In genomic region chr19:41577576-41577975, GRCm38 (mm10) we compare ENCODE assay signal across 22 mouse cellular contexts. TPM values are rescaled to one million over a fixed set of nuclear protein-coding genes. Genes with fewer than 3 reads are reported as not detected.
A peak's percentile ranks its signal among the peaks of the same experiment; 100 is the strongest.
DNase-seq lines count a peak whose midpoint lies in the region; ATAC-seq and TF ChIP-seq lines count a peak whose summit lies in the region.
"Had no signal": no experiment of that assay in that cellular context is flagged by ENCODE, and none has a peak within 500 bp of the region (broad histone marks: within the 10 kb centered on the region; RNA-seq: fewer than 3 reads in every experiment).

No protein-coding gene starts in this region.

- H3K27ac ChIP-seq in liver, adult 2 months (replicated peaks; ENCODE audit: insufficient read depth, low read depth, low read length) = peak overlapping the region; percentile 33; the same call in 1 of the 2 replicates
- peak overlapping the region; percentile 54; the same call in 1 of the 2 replicates for H3K27ac ChIP-seq in intestine, embryonic 15.5 days
- H3K27ac ChIP-seq in stomach, embryonic 15.5 days = peak overlapping the region; percentile 40; the same call in 1 of the 2 replicates
- H3K27ac ChIP-seq: embryonic facial prominence, embryonic 10.5 days; forebrain, embryonic 13.5 days; heart, adult 2 months; hindbrain, embryonic 10.5 days had no signal

- peak; percentile 89 for ATAC-seq in intestine, embryonic 15.5 days
- peak; percentile 56 for ATAC-seq in stomach, embryonic 15.5 days (ENCODE audit: insufficient read depth, low FRiP score, low read depth)
- ATAC-seq: activated CD4-positive, CD25-positive, alpha-beta regulatory T cell, adult 4 months; forebrain, embryonic 13.5 days; forebrain, postnatal 0 days; Patski had no signal

- no peaks in the 10 kb centered on the region for H3K27me3 ChIP-seq in liver, adult 2 months (ENCODE audit: control insufficient read depth, insufficient read depth, low read length)
- H3K27me3 ChIP-seq in intestine, embryonic 15.5 days (replicated peaks) = no peaks in the 10 kb centered on the region
- no peaks in the 10 kb centered on the region for H3K27me3 ChIP-seq in stomach, embryonic 15.5 days (replicated peaks)
- H3K27me3 ChIP-seq: CH12.LX; forebrain, embryonic 13.5 days; heart, embryonic 12.5 days; Patski had no signal

- no peaks in the 10 kb centered on the region for H3K9me3 ChIP-seq in intestine, embryonic 15.5 days
- H3K9me3 ChIP-seq in stomach, embryonic 15.5 days = no peaks in the 10 kb centered on the region
- H3K9me3 ChIP-seq: embryonic facial prominence, embryonic 10.5 days; forebrain, embryonic 13.5 days; heart, embryonic 12.5 days; hindbrain, embryonic 10.5 days had no signal

- TF ChIP-seq CTCF in liver, adult 2 months (IDR thresholded peaks at IDR 0.05; ENCODE audit: low read depth, low read length) = no peak

- peaks cover 3% of the 10 kb centered on the region for H3K36me3 ChIP-seq in liver, adult 2 months (ENCODE audit: control insufficient read depth, insufficient read depth, low read length)
- H3K36me3 ChIP-seq in intestine, embryonic 15.5 days = peaks cover 4% of the 10 kb centered on the region
- H3K36me3 ChIP-seq in stomach, embryonic 15.5 days = peaks cover 8% of the 10 kb centered on the region; the same call in 1 of the 2 replicates

- DNase-seq in liver, adult 2 months (ENCODE audit: extremely low read depth, low read depth, low spot score) = peak; percentile 84
- no peak for DNase-seq in liver
- peak; percentile 68 for DNase-seq in large intestine, adult 2 months (ENCODE audit: low read depth, low spot score)
- no peak for DNase-seq in urinary bladder, postnatal 14 days (ENCODE audit: low spot score)
- no peak for DNase-seq in lung, postnatal 4 days
- DNase-seq in left cerebral cortex, postnatal 36 days (ENCODE audit: low spot score in 2 of 2) = no peak
- DNase-seq: adrenal gland, adult 2 months; adrenal gland, postnatal 25 days; cerebellum, adult 2 months; cerebellum, postnatal 10 days; forebrain, postnatal 0 days; gastrocnemius, postnatal 14 days; heart, adult 2 months had no signal

- no peak overlapping the region for H3K9ac ChIP-seq in liver, adult 2 months (ENCODE audit: low read depth, low read length)
- no peak overlapping the region for H3K9ac ChIP-seq in intestine, embryonic 15.5 days
- H3K9ac ChIP-seq in stomach, embryonic 15.5 days = no peak overlapping the region
- H3K9ac ChIP-seq: forebrain, embryonic 13.5 days; forebrain, postnatal 0 days; heart, embryonic 12.5 days had no signal

- H3K4me2 ChIP-seq in intestine, embryonic 15.5 days (replicated peaks) = 0 out of 2 replicates have a peak overlapping the region, but pooled peaks have one; percentile 22
- H3K4me2 ChIP-seq in stomach, embryonic 15.5 days = no peak overlapping the region
- H3K4me2 ChIP-seq: forebrain, embryonic 13.5 days; heart, embryonic 12.5 days had no signal

- no peak overlapping the region for H3K4me3 ChIP-seq in liver, adult 2 months (ENCODE audit: insufficient read depth, low read depth, low read length)
- no peak overlapping the region for H3K4me3 ChIP-seq in intestine, embryonic 15.5 days (replicated peaks)
- H3K4me3 ChIP-seq in stomach, embryonic 15.5 days (replicated peaks) = no peak overlapping the region
- H3K4me3 ChIP-seq: embryonic facial prominence, embryonic 10.5 days; forebrain, embryonic 13.5 days; heart, adult 2 months; heart, embryonic 12.5 days; hindbrain, embryonic 10.5 days had no signal

- H3K79me2 ChIP-seq in liver, adult 2 months (ENCODE audit: control insufficient read depth, insufficient read depth, low read length) = no peaks in the 10 kb centered on the region

- no peak for TF ChIP-seq POLR2A in liver, adult 2 months (IDR thresholded peaks at IDR 0.05; ENCODE audit: extremely low read depth, insufficient read depth, low read length)

- peaks cover 16% of the 10 kb centered on the region for H3K4me1 ChIP-seq in liver, adult 2 months (ENCODE audit: control insufficient read depth, insufficient read depth, low read length)
- H3K4me1 ChIP-seq in intestine, embryonic 15.5 days (replicated peaks) = no peaks in the 10 kb centered on the region; the same call in 1 of the 2 replicates
- no peaks in the 10 kb centered on the region for H3K4me1 ChIP-seq in stomach, embryonic 15.5 days
- H3K4me1 ChIP-seq: forebrain, embryonic 13.5 days; heart, embryonic 12.5 days had no signal

- intact Hi-C loops in left cerebral cortex, postnatal 36 days (cut with DNase I) = no loop called here

RNA-seq across cellular contexts. Expression of gene Gm340, which starts 4.6 kb away (rescaled TPM):
- total RNA-seq in liver, adult 2 months (2014; rRNA removed) = 3.0 and 3.4 TPM in 2 replicates
- 0.51 and 0.69 TPM in 2 replicates for polyA plus RNA-seq in liver, adult 2 months (2012; rRNA removed)
- polyA plus RNA-seq in intestine, embryonic 15.5 days (2015; fragmentation: Nextera tagmentation; extraction: Ambion mirVana) = 2.7 and 2.8 TPM in 2 replicates
- polyA plus RNA-seq in large intestine, adult 2 months (2012; rRNA removed) = 1.0 and 1.9 TPM in 2 replicates
- polyA plus RNA-seq in stomach, embryonic 15.5 days (2015; fragmentation: Nextera tagmentation; extraction: Ambion mirVana) = 2.1 and 2.4 TPM in 2 replicates
- 10 to 100 TPM; 12.2 to 15.2 TPM for total RNA-seq in left cerebral cortex, postnatal 36 days (2021)

Comparison
In these comparisons a context has a peak if more than half of its experiments do, and no peak if none do; other contexts are left out.
1. DNase-seq: peak in liver, adult 2 months (single experiment) and large intestine, adult 2 months (single experiment); none in liver (single experiment), urinary bladder, postnatal 14 days (single experiment), lung, postnatal 4 days (0 of 2) and left cerebral cortex, postnatal 36 days (0 of 2).
2. Peak in every context shown above with its lines, with median percentiles within 50 percentile points of each other: H3K27ac ChIP-seq.